Mouse (Mus musculus) CD4-positive naive resting alpha-beta T cell, adult 57 days (primary cell): ENCODE results near the gene Ccdc182. TPM values are rescaled to one million over a fixed set of nuclear protein-coding genes. Genes with fewer than 3 reads are reported as not detected.

Source experiments
- total RNA-seq: library from RNA; stranded (reverse); gene quantifications from one replicate; pipeline ENCODE4 v1.2.4, GENCODE M21; 2023

The Ccdc182 gene
- not detected for total RNA-seq

GRCm38 (mm10) chr11:88293631-88294393 lies at the start of gene Ccdc182:
Gene Ccdc182 (plus strand): TSS chr11:88294058.

Other genes starting within 250 kb of the Ccdc182 start
- gene Srsf1, start 246.7 kb upstream of the Ccdc182 start, total RNA-seq, result 328 TPM
- gene Vezf1, start 225.8 kb upstream of the Ccdc182 start, total RNA-seq, result 50.8 TPM
- gene Cuedc1, start 196.0 kb upstream of the Ccdc182 start, total RNA-seq, result 7.2 TPM
- 59.9 TPM for gene Mrps23, start 89.7 kb upstream of the Ccdc182 start, total RNA-seq